Mouse (Mus musculus) stomach, postnatal 0 days (tissue): ENCODE data around the gene Ctss. TPM values are rescaled to one million over a fixed set of nuclear protein-coding genes. Genes with fewer than 3 reads are reported as not detected.

ENCODE experiments used
- ATAC-seq: fragments of 200-750 bp; cut with Nextera tagmentation; 2 replicates; pipeline ENCODE4 v1.8.0; 2017; ENCODE audit not compliant: low FRiP score, low TSS enrichment
- DNase-seq: peaks from one replicate; pipeline ENCODE4 v3.0.0-alpha.2; 2016; ENCODE audit warnings: low spot score
- H3K27ac ChIP-seq: fragments of 300-500 bp; sonication (generic); replicated peaks from 2 replicates; pipeline ENCODE4 v1.5.1; 2014; ENCODE audit warnings: mild to moderate bottlenecking, control low read depth
- H3K27me3 ChIP-seq: fragments of 300-500 bp; sonication (generic); 2 replicates; pipeline ENCODE4 v1.6.1; 2014; ENCODE audit warnings: low read length; ENCODE audit not compliant: control insufficient read depth, insufficient read depth
- H3K36me3 ChIP-seq: fragments of 300-500 bp; sonication (generic); 2 replicates; pipeline ENCODE4 v1.6.1; 2014; ENCODE audit warnings: low read length, mixed read lengths; ENCODE audit not compliant: control insufficient read depth, insufficient read depth
- H3K4me1 ChIP-seq: fragments of 300-500 bp; sonication (generic); replicated peaks from 2 replicates; pipeline ENCODE4 v1.6.1; 2014; ENCODE audit warnings: antibody characterized with exemption; ENCODE audit not compliant: control insufficient read depth, insufficient read depth
- H3K4me2 ChIP-seq: fragments of 300-500 bp; sonication (generic); replicated peaks from 2 replicates; pipeline ENCODE4 v1.6.1; 2014; ENCODE audit warnings: low read depth, mild to moderate bottlenecking, control low read depth, moderate library complexity
- H3K4me3 ChIP-seq: fragments of 300-500 bp; sonication (generic); 2 replicates; pipeline ENCODE4 v1.5.1; 2014; ENCODE audit warnings: low read depth, low read length, control low read depth
- H3K9ac ChIP-seq: fragments of 300-500 bp; sonication (generic); 2 replicates; pipeline ENCODE4 v1.6.1; 2014; ENCODE audit warnings: mild to moderate bottlenecking, low read length, control low read depth, mixed read lengths
- H3K9me3 ChIP-seq: fragments of 300-500 bp; sonication (generic); 2 replicates; pipeline ENCODE4 v1.6.1; 2016; ENCODE audit warnings: low read length; ENCODE audit not compliant: control insufficient read depth
- CTCF ChIP-seq: IDR thresholded peaks from 2 replicates; pipeline ENCODE4 v1.5.1; 2016; ENCODE audit warnings: antibody characterized with exemption, low read depth, mild to moderate bottlenecking, moderate library complexity
- EP300 ChIP-seq: optimal IDR thresholded peaks from 2 replicates; pipeline ENCODE3; 2016; ENCODE audit warnings: antibody characterized with exemption
- WGBS: fragments of 180-500 bp; shearing (Covaris S2); extraction: QIAGEN DNeasy Blood & Tissue Kit; methylation state at CpG from one replicate; pipeline ENCODE4 v1.1.7; 2014; 5-methylcytosine and 5-hydroxymethylcytosine counted together
- polyA plus RNA-seq: library from polyadenylated mRNA; unstranded; fragments of >200 nt; fragmentation: Nextera tagmentation; extraction: Ambion mirVana; gene quantifications from 2 replicates; pipeline ENCODE4 v1.2.1, GENCODE M21; 2015

Ctss gene
- polyA plus RNA-seq, 1 experiment from 2014 or later = 35.6 TPM

DNA sequence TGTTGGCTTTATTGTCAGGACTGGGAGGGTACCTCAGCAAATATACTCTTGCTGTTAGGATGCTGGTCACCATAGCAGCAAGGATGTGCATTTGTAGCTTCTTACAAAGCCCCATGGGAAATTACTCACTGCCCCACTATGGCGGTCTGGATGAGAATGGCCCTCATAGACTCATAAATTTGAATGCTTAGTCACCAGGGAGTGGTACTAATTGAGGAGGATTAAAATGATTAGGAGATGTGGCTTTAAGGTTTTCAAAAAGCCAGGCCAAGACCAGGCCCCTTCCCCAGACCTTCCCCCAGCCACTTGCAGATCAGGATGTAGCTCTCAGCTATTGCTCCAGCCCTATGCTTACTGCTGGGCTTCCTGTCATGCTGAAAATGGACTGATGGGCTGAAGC is 23.6 kb downstream of the Ctss start:
- no peaks in the 10 kb centered on the region for H3K36me3 ChIP-seq
- no peaks in the 10 kb centered on the region for H3K9me3 ChIP-seq
- ATAC-seq (no peak), DNase-seq (no peak)
- no peak for TF ChIP-seq EP300
- no peak for TF ChIP-seq CTCF
- H3K27ac ChIP-seq = no peak overlapping the region
- no peaks in the 10 kb centered on the region for H3K27me3 ChIP-seq
- no peaks in the 10 kb centered on the region for H3K4me1 ChIP-seq
- no peak overlapping the region for H3K9ac ChIP-seq
- no peak overlapping the region for H3K4me2 ChIP-seq
- 65% methylated on average over 1 of the region's 1 CpGs for WGBS
- H3K4me3 ChIP-seq = no peak overlapping the region

DNA sequence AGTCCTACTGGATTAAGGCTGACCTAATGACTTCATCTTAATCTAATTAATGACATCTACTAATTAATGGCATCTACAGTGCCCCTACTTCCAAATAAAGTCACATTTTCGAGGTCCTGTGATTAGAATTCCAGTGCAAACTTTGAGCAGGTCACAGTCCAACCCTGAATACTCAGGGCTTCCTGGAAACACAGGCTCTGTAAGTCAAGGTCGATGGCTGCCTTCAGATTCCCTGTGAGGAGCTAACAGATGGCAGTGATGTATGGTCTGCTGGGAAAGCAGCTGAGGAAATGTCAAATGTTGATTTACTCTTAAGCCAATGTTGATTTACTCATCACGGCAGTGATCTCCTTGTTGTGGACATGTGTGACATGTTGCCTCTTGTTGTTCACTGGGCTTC is 27.4 kb downstream of the Ctss start:
- 26% methylated on average over 3 of the region's 3 CpGs for WGBS
- Histone ChIP-seq H3K9ac (no peak overlapping the region), H3K4me1 (no peaks in the 10 kb centered on the region), H3K27me3 (no peaks in the 10 kb centered on the region), H3K4me3 (no peak overlapping the region), H3K9me3 (no peaks in the 10 kb centered on the region), H3K36me3 (no peaks in the 10 kb centered on the region), H3K27ac (no peak overlapping the region), H3K4me2 (no peak overlapping the region)
- DNase-seq = no peak
- TF ChIP-seq EP300 = no peak
- TF ChIP-seq CTCF = no peak
- ATAC-seq = no peak

DNA sequence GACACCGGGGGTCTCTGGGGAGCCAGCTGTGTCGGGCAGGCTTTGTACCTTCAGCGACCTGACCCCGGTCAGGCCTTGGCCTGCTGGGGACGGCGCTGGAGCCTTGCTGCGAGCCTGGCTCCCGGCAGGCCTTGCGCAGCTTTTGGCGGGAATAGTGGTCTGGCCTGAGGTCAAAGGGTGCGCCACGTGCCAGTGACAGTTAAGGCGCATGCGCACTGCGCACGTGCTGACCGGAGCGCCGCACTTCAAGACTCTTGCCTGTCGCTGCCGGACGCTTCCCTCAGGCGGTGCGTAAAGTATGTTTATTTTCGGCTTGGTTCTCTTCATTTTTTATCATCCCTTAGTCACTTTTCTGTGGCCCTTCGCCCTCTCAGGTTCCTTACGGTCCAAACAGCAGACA is 32.9 kb downstream of the Ctss start, which contains the start of gene Hormad1:
Gene Hormad1, plus strand, starts transcription at position 241 of the 400 bp plus-strand sequence.
- Histone ChIP-seq H3K4me1 (no peaks in the 10 kb centered on the region), H3K36me3 (no peaks in the 10 kb centered on the region), H3K27me3 (no peaks in the 10 kb centered on the region), H3K9me3 (no peaks in the 10 kb centered on the region), H3K9ac (no peak within 1 kb of the TSS), H3K27ac (no peak within 1 kb of the TSS), H3K4me2 (no peak within 1 kb of the TSS), H3K4me3 (no peak within 1 kb of the TSS)
- WGBS = 89% methylated on average over 27 of the region's 27 CpGs
- DNase-seq (no peak), ATAC-seq (no peak)
- TF ChIP-seq CTCF (no peak), EP300 (no peak)

DNA sequence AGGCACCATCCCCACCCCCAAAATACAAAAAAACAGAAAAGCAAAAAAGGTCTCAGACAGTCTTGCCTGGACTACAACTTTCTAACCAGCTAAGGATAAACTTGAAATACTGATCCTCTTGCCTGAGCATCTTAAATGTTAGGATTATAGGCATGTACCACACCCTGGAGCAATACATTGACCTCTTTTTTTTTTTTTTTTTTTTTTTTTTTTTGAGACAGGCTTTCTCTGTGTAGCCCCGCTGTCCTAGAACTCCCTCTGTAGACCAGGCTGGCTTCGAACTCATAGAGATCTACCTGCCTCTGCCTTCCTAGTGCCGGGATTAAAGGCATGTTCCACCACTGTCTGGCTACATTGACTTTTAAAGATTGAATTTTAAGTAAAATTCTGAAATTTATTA is 34.2 kb downstream of the Ctss start:
- ATAC-seq (no peak), DNase-seq (no peak)
- Histone ChIP-seq H3K27me3 (no peaks in the 10 kb centered on the region), H3K36me3 (no peaks in the 10 kb centered on the region), H3K4me3 (no peak overlapping the region), H3K9ac (no peak overlapping the region), H3K4me2 (no peak overlapping the region), H3K9me3 (no peaks in the 10 kb centered on the region), H3K27ac (no peak overlapping the region), H3K4me1 (no peaks in the 10 kb centered on the region)
- TF ChIP-seq CTCF = no peak
- WGBS = 93% methylated on average over 3 of the region's 3 CpGs

DNA sequence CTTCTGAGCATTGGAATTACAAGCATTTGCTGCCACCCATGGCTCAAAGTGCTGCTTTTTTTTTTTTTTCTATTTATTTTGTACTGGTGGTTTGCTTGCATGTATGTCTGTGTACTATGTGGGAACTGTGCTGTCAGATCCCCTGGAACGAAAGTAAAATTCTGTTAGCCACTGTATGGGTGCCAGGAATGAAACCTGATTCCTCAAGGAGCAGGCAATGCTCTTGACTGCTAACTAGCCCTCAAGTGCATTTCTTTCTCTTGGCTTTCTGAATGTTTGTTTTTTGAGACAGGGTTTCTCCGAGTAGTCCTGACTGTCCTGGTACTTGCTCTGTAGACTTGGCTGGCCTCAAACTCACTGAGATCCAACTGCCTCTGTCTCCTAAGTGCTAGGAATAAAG is 35.2 kb downstream of the Ctss start:
- no peaks in the 10 kb centered on the region for H3K36me3 ChIP-seq
- H3K27ac ChIP-seq = no peak overlapping the region
- TF ChIP-seq CTCF = no peak
- no peak for TF ChIP-seq EP300
- no peak for DNase-seq
- H3K4me1 ChIP-seq = no peaks in the 10 kb centered on the region
- H3K9me3 ChIP-seq = no peaks in the 10 kb centered on the region
- WGBS = 54% methylated on average over 2 of the region's 2 CpGs
- H3K4me3 ChIP-seq = no peak overlapping the region
- no peak overlapping the region for H3K9ac ChIP-seq
- ATAC-seq = no peak
- no peaks in the 10 kb centered on the region for H3K27me3 ChIP-seq
- H3K4me2 ChIP-seq = no peak overlapping the region

DNA sequence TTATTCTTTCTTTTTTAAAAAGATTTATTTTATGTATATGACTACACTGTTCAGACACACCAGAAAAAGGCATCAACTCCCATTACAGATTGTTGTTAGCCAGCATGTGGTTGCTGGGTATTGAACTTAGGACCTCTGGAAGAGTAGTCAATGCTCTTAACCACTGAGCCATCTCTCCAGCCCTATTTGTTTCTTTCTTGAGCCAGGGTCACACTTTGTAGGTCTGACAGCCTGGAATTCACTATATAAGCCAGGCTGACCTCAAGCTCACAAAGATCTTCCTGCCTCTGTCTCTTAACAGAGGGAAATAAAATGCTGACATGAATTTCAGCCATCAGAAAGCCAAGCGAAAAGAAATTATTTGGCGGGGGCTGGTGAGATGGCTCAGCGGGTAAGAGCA is 43.0 kb downstream of the Ctss start:
- Histone ChIP-seq H3K9me3 (no peaks in the 10 kb centered on the region), H3K27me3 (no peaks in the 10 kb centered on the region), H3K36me3 (no peaks in the 10 kb centered on the region), H3K9ac (no peak overlapping the region), H3K4me3 (no peak overlapping the region), H3K27ac (no peak overlapping the region), H3K4me1 (no peaks in the 10 kb centered on the region), H3K4me2 (no peak overlapping the region)
- no peak for ATAC-seq
- no peak for DNase-seq
- TF ChIP-seq CTCF = no peak
- 92% methylated on average over 3 of the region's 3 CpGs for WGBS
